Mouse (Mus musculus) R1 (cell line): ENCODE data around the gene Sppl2a.

Experiments
- DNase-seq: peaks from one replicate; pipeline ENCODE4 v3.0.0-alpha.2; 2018; ENCODE audit warnings: low read depth, low spot score

Sppl2a gene

GRCm38 (mm10) chr2:126932897-126933641 is at the start of gene Sppl2a:
Gene Sppl2a (minus strand): TSS chr2:126933235.
- DNase-seq = peak; percentile 95

GRCm38 (mm10) chr2:126977428-126977827 is 44.4 kb upstream of the Sppl2a start:
- no peak for DNase-seq

- no peak for DNase-seq
Measured at GRCm38 (mm10) chr2:126961696-126962095, 28.7 kb upstream of the Sppl2a start.

GRCm38 (mm10) chr2:126955671-126956070 is 22.6 kb upstream of the Sppl2a start:
- no peak for DNase-seq

GRCm38 (mm10) chr2:126951085-126951484 is 18.1 kb upstream of the Sppl2a start:
- peak; percentile 27 for DNase-seq

GRCm38 (mm10) chr2:126950453-126950852 is 17.4 kb upstream of the Sppl2a start:
- DNase-seq = no peak

GRCm38 (mm10) chr2:126949856-126950255 is 16.8 kb upstream of the Sppl2a start:
- DNase-seq = peak; percentile 21

GRCm38 (mm10) chr2:126949297-126949696 is 16.3 kb upstream of the Sppl2a start:
- peak; percentile 58 for DNase-seq

- DNase-seq = no peak
Measured at GRCm38 (mm10) chr2:126948231-126948630, 15.2 kb upstream of the Sppl2a start.

GRCm38 (mm10) chr2:126947646-126948045 is 14.6 kb upstream of the Sppl2a start:
- peak; percentile 65 for DNase-seq

- DNase-seq = no peak
Measured at GRCm38 (mm10) chr2:126943211-126943610, 10.2 kb upstream of the Sppl2a start.

GRCm38 (mm10) chr2:126940314-126940866 is 7.4 kb upstream of the Sppl2a start:
- DNase-seq = no peak

GRCm38 (mm10) chr2:126938069-126938468 is 5.0 kb upstream of the Sppl2a start:
- DNase-seq = no peak

GRCm38 (mm10) chr2:126933921-126934320 is 886 bp upstream of the Sppl2a start:
- no peak for DNase-seq

GRCm38 (mm10) chr2:126932261-126932896 is 656 bp downstream of the Sppl2a start:
- no peak for DNase-seq

GRCm38 (mm10) chr2:126931784-126932183 is 1.3 kb downstream of the Sppl2a start:
- DNase-seq = no peak

- no peak for DNase-seq
Measured at GRCm38 (mm10) chr2:126928681-126929080, 4.4 kb downstream of the Sppl2a start.

- no peak for DNase-seq
Measured at GRCm38 (mm10) chr2:126920358-126921060, 12.5 kb downstream of the Sppl2a start.

- no peak for DNase-seq
Measured at GRCm38 (mm10) chr2:126916236-126916635, 16.8 kb downstream of the Sppl2a start.

GRCm38 (mm10) chr2:126914096-126914495 is 18.9 kb downstream of the Sppl2a start:
- DNase-seq = no peak

- DNase-seq = no peak
Measured at GRCm38 (mm10) chr2:126904162-126904561, 28.9 kb downstream of the Sppl2a start.

- DNase-seq = no peak
Measured at GRCm38 (mm10) chr2:126897511-126897910, 35.5 kb downstream of the Sppl2a start.
